Mouse (Mus musculus) liver, adult 2 months (tissue): ENCODE data around the gene Scaf4.

Source experiments
- CTCF ChIP-seq: fragments of 200-500 bp; IDR thresholded peaks from 2 replicates; pipeline ENCODE4 v1.5.1; 2011; ENCODE audit warnings: low read depth, low read length, control low read depth
- POLR2A ChIP-seq: fragments of 200-500 bp; IDR thresholded peaks from 2 replicates; pipeline ENCODE4 v1.6.1; 2011; ENCODE audit warnings: low read length, control low read depth; ENCODE audit not compliant: insufficient read depth; ENCODE audit errors: extremely low read depth

- TF ChIP-seq CTCF (no peak), POLR2A (no peak)
Observed at GRCm38 (mm10) chr16:90282620-90283265, 1.6 kb downstream of the Scaf4 start.
